In the genomic region with DNA sequence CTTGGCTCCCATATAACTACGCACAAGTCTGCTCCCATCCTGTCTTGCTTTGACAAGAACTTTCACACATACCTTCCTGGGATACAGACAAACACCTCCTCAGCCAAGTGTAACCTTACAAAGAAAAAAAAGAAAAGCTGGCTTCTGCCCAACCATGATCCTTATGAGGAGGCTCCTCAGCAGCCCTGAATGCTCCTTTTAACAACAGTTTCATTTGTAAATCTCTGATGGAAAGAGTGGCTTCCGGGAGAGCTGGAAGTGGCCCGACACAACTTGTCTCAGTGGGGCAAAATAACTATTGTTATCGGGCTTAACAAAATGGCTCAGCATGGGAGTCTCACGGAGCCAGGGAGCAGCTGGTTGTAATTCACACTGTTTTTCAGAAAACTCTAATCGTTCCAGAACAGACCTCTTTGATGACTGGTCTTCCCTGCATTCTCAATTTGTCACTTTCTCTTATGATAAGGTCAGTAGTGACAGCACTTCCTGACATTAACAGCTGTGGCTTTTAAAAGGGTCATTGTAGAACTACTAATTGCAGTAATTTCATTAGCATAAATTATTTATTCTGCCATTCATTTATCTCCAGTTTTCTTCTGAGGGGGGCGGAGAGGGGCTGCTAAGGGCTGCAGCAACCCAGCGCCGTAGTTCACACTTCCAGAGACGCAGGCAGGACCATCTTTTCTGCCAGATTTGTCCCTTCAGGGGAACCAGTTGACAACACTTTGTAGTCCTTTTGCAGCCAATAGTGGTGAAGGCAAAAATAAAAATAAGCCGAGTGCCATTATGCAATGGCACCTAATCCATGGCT, we compare ENCODE assay signal across 8 mouse cellular contexts.
DNase-seq lines count a peak whose midpoint lies in the region; ATAC-seq lines count a peak whose summit lies in the region.

No protein-coding gene starts in this region.

- H3K4me3 ChIP-seq in liver, embryonic 11.5 days (ENCODE audit: low read depth, low read length): no peak overlapping the region
- H3K4me3 ChIP-seq in embryonic facial prominence, embryonic 13.5 days: no peak overlapping the region
- 0 out of 2 replicates have a peak overlapping the region, but pooled peaks have one; percentile 3 for H3K4me3 ChIP-seq in neural tube, embryonic 13.5 days

- H3K27ac ChIP-seq in liver, embryonic 11.5 days (ENCODE audit: low read depth, low read length): no peak overlapping the region
- no peak overlapping the region for H3K27ac ChIP-seq in embryonic facial prominence, embryonic 13.5 days
- no peak overlapping the region for H3K27ac ChIP-seq in neural tube, embryonic 13.5 days (replicated peaks)

- ATAC-seq in liver, embryonic 11.5 days (replicated peaks; ENCODE audit: low FRiP score): peak; percentile 58
- ATAC-seq in embryonic facial prominence, embryonic 13.5 days (ENCODE audit: insufficient number of reproducible peaks, insufficient read depth, low FRiP score, low TSS enrichment, low read depth): no peak
- peak; percentile 45; the same call in 1 of the 2 replicates for ATAC-seq in neural tube, embryonic 13.5 days (ENCODE audit: low read depth)
- no peak for ATAC-seq in activated CD4-positive, CD25-positive, alpha-beta regulatory T cell, adult 4 months

- H3K9ac ChIP-seq in liver, embryonic 11.5 days (ENCODE audit: low read depth, low read length): no peak overlapping the region
- no peak overlapping the region for H3K9ac ChIP-seq in embryonic facial prominence, embryonic 13.5 days
- 0 out of 2 replicates have a peak overlapping the region, but pooled peaks have one; percentile 3 for H3K9ac ChIP-seq in neural tube, embryonic 13.5 days

- WGBS in liver, embryonic 11.5 days: 11% methylated on average over 11 of the region's 11 CpGs
- 9% methylated on average over 11 of the region's 11 CpGs for WGBS in embryonic facial prominence, embryonic 13.5 days
- under 1% methylated on average over 11 of the region's 11 CpGs for WGBS in neural tube, embryonic 13.5 days

- H3K4me2 ChIP-seq in liver, embryonic 11.5 days: peak overlapping the region; percentile 27
- H3K4me2 ChIP-seq in embryonic facial prominence, embryonic 13.5 days: peak overlapping the region; percentile 36
- peak overlapping the region; percentile 44 for H3K4me2 ChIP-seq in neural tube, embryonic 13.5 days

- H3K36me3 ChIP-seq in liver, embryonic 11.5 days (ENCODE audit: control insufficient read depth, insufficient read depth, low read length): no peaks in the 10 kb centered on the region
- H3K36me3 ChIP-seq in embryonic facial prominence, embryonic 13.5 days: no peaks in the 10 kb centered on the region
- H3K36me3 ChIP-seq in neural tube, embryonic 13.5 days: no peaks in the 10 kb centered on the region

- no peaks in the 10 kb centered on the region for H3K4me1 ChIP-seq in liver, embryonic 11.5 days (replicated peaks; ENCODE audit: control insufficient read depth, insufficient read depth, low read length)
- peaks cover 10% of the 10 kb centered on the region for H3K4me1 ChIP-seq in embryonic facial prominence, embryonic 13.5 days
- peaks cover 17% of the 10 kb centered on the region for H3K4me1 ChIP-seq in neural tube, embryonic 13.5 days (replicated peaks)

- H3K27me3 ChIP-seq in liver, embryonic 11.5 days (replicated peaks; ENCODE audit: control insufficient read depth, insufficient read depth, low read length): peaks cover 6% of the 10 kb centered on the region; the same call in 1 of the 2 replicates
- H3K27me3 ChIP-seq in embryonic facial prominence, embryonic 13.5 days: peaks cover 28% of the 10 kb centered on the region
- peaks cover 88% of the 10 kb centered on the region for H3K27me3 ChIP-seq in neural tube, embryonic 13.5 days

- H3K9me3 ChIP-seq in liver, embryonic 11.5 days (ENCODE audit: control insufficient read depth, low read length): no peaks in the 10 kb centered on the region
- no peaks in the 10 kb centered on the region for H3K9me3 ChIP-seq in embryonic facial prominence, embryonic 13.5 days
- H3K9me3 ChIP-seq in neural tube, embryonic 13.5 days: no peaks in the 10 kb centered on the region

- DNase-seq in liver, embryonic 11.5 days (ENCODE audit: low spot score): no peak
- DNase-seq in liver: no peak
- peak; percentile 14 for DNase-seq in hindlimb bud, embryonic 11.5 days (ENCODE audit: extremely low spot score, low read depth, low spot score)
- DNase-seq in natural killer cell, adult 2 months (ENCODE audit: low spot score in 2 of 2): no peak
- no peak for DNase-seq in cerebellum, adult 9-11 months

Comparison
In these comparisons a context has a peak if more than half of its experiments do, and no peak if none do; other contexts are left out.
1. ATAC-seq: peak in liver, embryonic 11.5 days (single experiment) and neural tube, embryonic 13.5 days (single experiment); none in embryonic facial prominence, embryonic 13.5 days (single experiment) and activated CD4-positive, CD25-positive, alpha-beta regulatory T cell, adult 4 months (single experiment).
2. Peak in every context shown above with its lines, with median percentiles within 50 percentile points of each other: H3K4me2 ChIP-seq.